Mouse (Mus musculus) left cerebral cortex, postnatal 25 days (tissue): ENCODE measurements at regions not wholly inside any gene's neighbourhood (a gene's known extent, or its start where the extent isn't known, plus 50 kb on each side); places are given as distances from the start of the nearest gene placed in this dataset.

ENCODE experiments used
- DNase-seq, 2 experiments: peaks; one replicate each; pipeline ENCODE4 v3.0.0; 2022; ENCODE audit warnings: low spot score in 2 of 2, mixed read lengths in 1 of 2
- intact Hi-C: fragments of 180-260 bp; cut with DNase I; formaldehyde crosslinking; loops from one replicate; pipeline ENCODE4 v1.15.1; 2025

DNA sequence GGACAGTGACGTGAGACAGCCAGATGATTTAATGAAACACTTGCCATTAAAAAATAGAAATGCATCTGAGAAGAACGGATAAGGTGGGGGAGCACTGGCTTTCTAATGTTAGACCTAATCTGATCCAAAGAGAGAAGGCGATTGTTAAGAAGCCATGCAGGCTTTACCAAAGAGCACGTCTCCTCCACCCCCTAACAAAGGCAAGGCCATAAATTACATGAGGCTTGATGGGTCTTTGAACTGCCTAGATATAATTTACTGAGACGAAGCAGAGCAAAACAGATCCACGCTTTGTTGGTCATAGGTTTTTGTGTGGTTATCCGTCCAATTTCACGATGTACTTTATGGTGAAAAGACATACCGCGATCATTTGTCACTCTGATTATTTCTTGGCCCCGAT lies 84.4 kb downstream of the Tspan8 start:
- no peak for DNase-seq
- intact Hi-C loops, result no loop called here

GRCm38 (mm10) chr10:115903049-115903448 lies 86.4 kb downstream of the Tspan8 start:
- intact Hi-C loops, result no loop called here
- no peak for DNase-seq

GRCm38 (mm10) chr10:115921032-115921431 lies 97.0 kb upstream of the Ptprr start:
- peak in 1 of 2 experiments; percentile 6 for DNase-seq
- intact Hi-C loops, result loop anchor here (2.0 to 5.0 kb wide), 2 partner anchors 276 to 396 kb away; no protein-coding TSS in a partner anchor
